Mouse (Mus musculus) CH12.LX (cell line): ENCODE results near the gene Krtap15. TPM values are rescaled to one million over a fixed set of nuclear protein-coding genes. Genes with fewer than 3 reads are reported as not detected.

ENCODE experiments used
- DNase-seq: peaks from one replicate; pipeline ENCODE4 v3.0.0-alpha.2; 2013; ENCODE audit errors: extremely low read depth
- H3K27ac ChIP-seq: 2 replicates; pipeline ENCODE4 v1.5.1; 2012; ENCODE audit warnings: low read depth, mild to moderate bottlenecking, control low read depth, moderate library complexity; ENCODE audit not compliant: insufficient read depth
- H3K27me3 ChIP-seq: replicated peaks from 2 replicates; pipeline ENCODE3; 2012; ENCODE audit warnings: inconsistent platforms
- H3K36me3 ChIP-seq, 2 experiments: replicated peaks in 1 of 2; 2 replicates each; pipeline versions ENCODE3 to v1.6.1; 2012; ENCODE audit warnings: inconsistent platforms in 1 of 2, low read length in 1 of 2, mild to moderate bottlenecking in 1 of 2, mixed read lengths in 1 of 2, moderate library complexity in 1 of 2; ENCODE audit not compliant: control insufficient read depth in 1 of 2, insufficient read depth in 1 of 2
- H3K4me1 ChIP-seq, 2 experiments: 2 replicates each; pipeline ENCODE4 v1.6.1; 2012; ENCODE audit warnings: inconsistent platforms in 1 of 2, moderate library complexity in 1 of 2; ENCODE audit not compliant: insufficient read depth in 2 of 2, control insufficient read depth in 1 of 2
- H3K4me2 ChIP-seq: 2 replicates; pipeline ENCODE4 v1.6.1; 2012; ENCODE audit warnings: low read depth, mild to moderate bottlenecking, control low read depth; ENCODE audit not compliant: poor library complexity, insufficient read depth, severe bottlenecking
- H3K4me3 ChIP-seq, 3 experiments: fragments of 150-350 bp in 1 of 3; sonication (generic) in 1 of 3; replicated peaks in 1 of 3; 2 replicates each; pipeline versions ENCODE3 to v1.5.1; 2011 to 2012; ENCODE audit warnings: low read depth in 2 of 3, low read length in 2 of 3, mild to moderate bottlenecking in 2 of 3, moderate library complexity in 2 of 3, control low read depth in 1 of 3, improper control_type of control experiment in 1 of 3, inconsistent platforms in 1 of 3, mixed read lengths in 1 of 3; ENCODE audit not compliant: poor library complexity in 1 of 3
- H3K79me2 ChIP-seq: replicated peaks from 2 replicates; pipeline ENCODE4 v1.6.1; 2012; ENCODE audit warnings: mild to moderate bottlenecking, moderate library complexity; ENCODE audit not compliant: control insufficient read depth, poor library complexity, insufficient read depth, severe bottlenecking; ENCODE audit errors: extremely low read depth
- H3K9ac ChIP-seq: 2 replicates; pipeline ENCODE4 v1.6.1; 2012; ENCODE audit warnings: low read depth, mild to moderate bottlenecking, control low read depth, moderate library complexity; ENCODE audit not compliant: insufficient read depth
- H3K9me3 ChIP-seq: replicated peaks from 2 replicates; pipeline ENCODE3; 2012; ENCODE audit warnings: low read length, inconsistent platforms, mixed read lengths
- CHD2 ChIP-seq: IDR thresholded peaks from 2 replicates; pipeline ENCODE4 v1.6.1; 2011; ENCODE audit warnings: low read length, improper control_type of control experiment
- E2F4 ChIP-seq: IDR thresholded peaks from 2 replicates; pipeline ENCODE4 v1.6.1; 2011; ENCODE audit warnings: low read depth, low read length, improper control_type of control experiment; ENCODE audit not compliant: insufficient replicate concordance
- ELF1 ChIP-seq: IDR thresholded peaks from 2 replicates; pipeline ENCODE4 v1.6.1; 2014; ENCODE audit warnings: low read depth, mild to moderate bottlenecking, inconsistent platforms, low read length, improper control_type of control experiment
- EP300 ChIP-seq: IDR thresholded peaks from 2 replicates; pipeline ENCODE4 v1.6.1; 2011; ENCODE audit warnings: low read length, improper control_type of control experiment
- HCFC1 ChIP-seq: IDR thresholded peaks from 2 replicates; pipeline ENCODE4 v1.6.1; 2012; ENCODE audit warnings: low read depth, mild to moderate bottlenecking, inconsistent platforms, low read length, improper control_type of control experiment
- JUND ChIP-seq: conservative IDR thresholded peaks from 2 replicates; pipeline ENCODE4 v1.6.1; 2011; ENCODE audit warnings: low read depth, low read length, improper control_type of control experiment
- MXI1 ChIP-seq: IDR thresholded peaks from 2 replicates; pipeline ENCODE4 v1.6.1; 2011; ENCODE audit warnings: mild to moderate bottlenecking, low read depth, low read length, improper control_type of control experiment
- MYC ChIP-seq: IDR thresholded peaks from 2 replicates; pipeline ENCODE4 v1.6.1; 2011; ENCODE audit warnings: low read depth, mild to moderate bottlenecking, improper control_type of control experiment, low read length
- NELFE ChIP-seq: IDR thresholded peaks from 2 replicates; pipeline ENCODE4 v1.6.1; 2011; ENCODE audit warnings: low read depth, low read length, improper control_type of control experiment
- NRF1 ChIP-seq: IDR thresholded peaks from 2 replicates; pipeline ENCODE4 v1.6.1; 2014; ENCODE audit warnings: low read depth, mild to moderate bottlenecking, inconsistent platforms, low read length, improper control_type of control experiment, moderate library complexity
- POLR2A ChIP-seq: IDR thresholded peaks from 2 replicates; pipeline ENCODE4 v1.6.1; 2011; ENCODE audit warnings: low read depth, mild to moderate bottlenecking, improper control_type of control experiment, low read length
- POLR2AphosphoS2 ChIP-seq: IDR thresholded peaks from 2 replicates; pipeline ENCODE4 v1.6.1; 2011; ENCODE audit warnings: low read depth, low read length, improper control_type of control experiment
- RAD21 ChIP-seq: IDR thresholded peaks from 2 replicates; pipeline ENCODE4 v1.6.1; 2011; ENCODE audit warnings: low read depth, mild to moderate bottlenecking, low read length, improper control_type of control experiment, moderate library complexity
- SIN3A ChIP-seq: IDR thresholded peaks from 2 replicates; pipeline ENCODE4 v1.6.1; 2012; ENCODE audit warnings: low read length, improper control_type of control experiment, inconsistent platforms
- SMC3 ChIP-seq: IDR thresholded peaks from 2 replicates; pipeline ENCODE4 v1.6.1; 2011; ENCODE audit warnings: low read depth, low read length, improper control_type of control experiment
- TBP ChIP-seq: conservative IDR thresholded peaks from 2 replicates; pipeline ENCODE4 v1.6.1; 2011; ENCODE audit warnings: low read depth, low read length, improper control_type of control experiment
- ZKSCAN1 ChIP-seq: IDR thresholded peaks from 2 replicates; pipeline ENCODE4 v1.6.1; 2012; ENCODE audit warnings: low read depth, inconsistent platforms, low read length, improper control_type of control experiment, borderline replicate concordance
- dilution Hi-C: fragments of 300-500 bp; cut with MboI; formaldehyde crosslinking; loops from 2 replicates; pipeline ENCODE4 v1.14.3; 2020; ENCODE audit warnings: low sequenced_read_pairs; ENCODE audit not compliant: extremely low pct_unique_long_range_greater_than_20kb, extremely low pct_ligation_motif_present
- in situ Hi-C: fragments of 300-500 bp; cut with MboI; formaldehyde crosslinking; loops from 3 replicates; pipeline ENCODE4 v1.14.3; 2019; ENCODE audit warnings: low sequenced_read_pairs, low pct_ligation_motif_present, low pct_unique_long_range_greater_than_20kb, mixed read lengths
- polyA plus RNA-seq: library from polyadenylated mRNA; unstranded; fragments of >175 nt; gene quantifications from 2 replicates; pipeline ENCODE4 v1.2.1, GENCODE M21; 2012; ENCODE audit warnings: low read depth; ENCODE audit not compliant: insufficient read length
- total RNA-seq, 2 experiments: library from RNA; depleted of rRNA; stranded (reverse); fragments of 300-350 nt in 1 of 2; fragments of >200 nt in 1 of 2; gene quantifications; 2 replicates each; pipeline ENCODE4 v1.2.3; 2012 to 2014

Gene Krtap15
- total and polyA plus RNA-seq, 3 experiments, result not detected

DNA sequence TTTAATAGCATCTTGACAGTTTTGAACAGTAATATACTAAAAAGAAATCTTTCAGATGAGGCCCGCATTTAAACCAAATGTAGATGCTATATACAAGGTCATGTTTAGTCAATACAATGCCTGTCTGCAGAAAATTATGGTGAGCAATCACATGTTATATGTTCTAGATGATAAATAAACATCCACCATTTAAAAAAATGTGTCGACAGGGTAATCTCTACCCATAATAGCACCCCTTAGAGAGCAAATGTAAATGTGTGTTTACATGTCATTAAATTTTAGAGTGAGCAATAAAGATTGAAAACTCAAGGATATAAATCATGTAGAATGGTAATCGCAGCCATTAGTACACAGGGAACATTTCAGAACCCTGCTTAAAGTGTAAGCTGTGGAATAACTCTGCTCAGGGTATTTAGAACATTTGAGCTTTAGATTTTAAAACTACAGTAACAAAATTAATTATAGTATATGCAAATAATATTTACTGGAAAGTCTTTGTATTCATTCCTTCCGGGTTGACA, 44.9 kb downstream of the Krtap15 start:
- H3K4me3 ChIP-seq, result no peak overlapping the region
- in situ Hi-C loops, result no loop called here
- no peaks in the 10 kb centered on the region for H3K79me2 ChIP-seq
- TF ChIP-seq ZKSCAN1 (no peak), CHD2 (no peak), POLR2AphosphoS2 (no peak), TBP (no peak), E2F4 (no peak), NELFE (no peak), SIN3A (no peak), MXI1 (no peak), EP300 (no peak), ELF1 (no peak), POLR2A (no peak), JUND (no peak), NRF1 (no peak)
- TF ChIP-seq, all 38 proteins: peak for 0
- dilution Hi-C loops, result no loop called here
- peaks cover 52% of the 10 kb centered on the region for H3K9me3 ChIP-seq
- no peaks in the 10 kb centered on the region for H3K27me3 ChIP-seq
- no peak overlapping the region for H3K4me2 ChIP-seq
- no peaks in the 10 kb centered on the region for H3K36me3 ChIP-seq
- H3K27ac ChIP-seq, result no peak overlapping the region
- no peaks in the 10 kb centered on the region for H3K4me1 ChIP-seq
- H3K9ac ChIP-seq, result no peak overlapping the region
- no peak for DNase-seq

DNA sequence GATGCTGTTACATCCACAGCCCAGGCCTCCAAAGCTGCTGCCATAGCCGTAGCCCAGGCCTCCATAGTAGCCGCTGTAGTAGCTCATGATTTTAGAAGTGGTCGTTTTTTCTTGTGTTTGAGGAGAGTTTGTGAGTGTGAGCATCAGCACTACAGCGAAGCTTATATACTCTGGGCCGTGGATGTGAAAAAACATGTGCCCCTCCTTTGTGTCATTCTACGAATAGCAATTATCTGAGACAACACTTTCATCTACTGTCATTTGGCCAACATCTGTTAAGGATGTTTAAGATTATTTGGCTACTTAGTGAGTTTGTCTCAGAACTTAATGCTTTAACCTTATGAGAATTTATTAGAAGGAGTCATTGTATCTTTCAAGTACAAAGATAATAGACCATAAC, 49.3 kb downstream of the Krtap15 start, which contains the start of gene Krtap19-1:
Gene Krtap19-1, minus strand, starts transcription at position 101 of the 400 bp plus-strand sequence.
- no peak within 1 kb of the TSS for H3K27ac ChIP-seq
- peaks cover 28% of the 10 kb centered on the region for H3K9me3 ChIP-seq
- no peak within 1 kb of the TSS for H3K9ac ChIP-seq
- no peak for TF ChIP-seq RAD21
- no peak for TF ChIP-seq HCFC1
- no peak for TF ChIP-seq SMC3
- no peak for TF ChIP-seq MYC
- TF ChIP-seq EP300, result no peak
- H3K27me3 ChIP-seq, result no peaks in the 10 kb centered on the region
- H3K36me3 ChIP-seq, result no peaks in the 10 kb centered on the region
- H3K4me2 ChIP-seq, result no peak within 1 kb of the TSS
- H3K4me1 ChIP-seq, result no peaks in the 10 kb centered on the region
- dilution Hi-C loops (no loop called here), in situ Hi-C loops (no loop called here)
- DNase-seq, result no peak
- H3K4me3 ChIP-seq, result no peak within 1 kb of the TSS
- no peaks in the 10 kb centered on the region for H3K79me2 ChIP-seq
